Mouse (Mus musculus): ENCODE data around the gene Nat9. TPM values are rescaled to one million over a fixed set of nuclear protein-coding genes. Genes with fewer than 3 reads are reported as not detected.

Gene Nat9
- polyA plus RNA-seq, 1 experiment from 2014 or later = 28.0 TPM

DNA sequence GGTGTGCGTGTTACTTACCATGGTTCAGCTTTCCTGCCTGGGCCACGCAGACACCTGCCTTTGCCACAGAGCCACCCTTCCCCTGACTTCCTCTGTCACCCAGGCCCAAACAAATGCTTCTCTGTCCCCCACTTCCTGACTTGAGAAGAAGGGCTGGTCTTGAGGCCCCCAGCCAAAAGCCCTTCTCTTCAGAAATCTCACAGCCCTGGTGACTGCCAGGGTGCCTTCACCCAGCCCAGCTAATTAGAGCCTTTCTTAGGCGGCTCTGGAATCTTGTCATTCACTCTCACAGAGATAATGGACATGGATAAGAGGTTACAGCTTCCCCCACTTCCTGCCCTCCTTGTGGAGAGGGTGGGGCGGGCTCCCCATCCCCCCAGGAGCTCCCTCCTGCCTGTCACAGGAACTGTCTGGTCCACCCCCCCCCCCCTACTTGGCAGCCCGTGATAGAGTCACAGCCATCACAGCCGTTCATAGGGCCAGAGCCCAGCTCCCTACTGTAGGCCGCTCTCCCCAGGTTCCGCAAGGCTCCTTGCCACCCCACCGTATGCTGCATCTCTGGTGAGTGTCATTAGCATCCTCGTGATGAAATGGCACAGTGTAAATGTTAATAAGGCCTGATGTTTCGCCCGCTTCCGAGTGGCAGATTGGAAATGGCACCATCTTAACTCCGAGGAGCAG lies 39.3 kb upstream of the Nat9 start:
- POLR2A ChIA-PET = interaction anchor here (0.9 kb wide), 1 partner anchor 11 kb away, joined by 3 read pairs; no protein-coding TSS in a partner anchor
- in situ Hi-C loops (cut with MboI; ENCODE audit: low pct_unique_long_range_greater_than_20kb) = no loop called here
- TF ChIP-seq CTCF (IDR thresholded peaks at IDR 0.05) = no peak
- DNase-seq (ENCODE audit: low read depth, low spot score) (no peak), ATAC-seq (no peak)
- H3K27me3 ChIP-seq = no peaks in the 10 kb centered on the region
- CTCF ChIA-PET = interaction anchor here (2.6 kb wide), 1 partner anchor 10 kb away, joined by 9 read pairs; no protein-coding TSS in a partner anchor

DNA sequence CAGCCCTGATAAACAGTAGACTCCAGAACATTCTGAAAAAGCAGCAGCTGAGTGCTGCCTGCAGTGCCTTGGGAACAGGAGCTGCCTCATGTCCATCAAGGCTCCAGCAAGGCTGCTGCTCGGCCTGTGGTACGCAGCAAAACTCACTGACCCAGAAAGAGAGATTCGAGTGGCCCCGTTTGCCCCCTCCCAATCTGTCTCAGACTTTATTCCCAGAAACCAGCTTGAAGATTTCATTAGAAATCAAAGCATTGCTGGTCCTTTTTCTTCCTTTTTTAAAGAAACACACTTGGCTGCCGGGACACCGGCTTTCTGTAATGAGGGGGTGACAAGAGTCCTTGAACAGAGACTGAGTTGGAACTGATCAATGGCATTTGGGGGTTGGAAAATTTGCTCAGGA lies 37.6 kb upstream of the Nat9 start:
- DNase-seq (ENCODE audit: low read depth, low spot score) (no peak), ATAC-seq (no peak)
- in situ Hi-C loops (cut with MboI; ENCODE audit: low pct_unique_long_range_greater_than_20kb) = no loop called here
- CTCF ChIA-PET = interaction anchor here (0.8 to 2.6 kb wide), 6 partner anchors 12 to 36 kb away, joined by 3 to 9 read pairs (median 4); no protein-coding TSS in a partner anchor
- no peaks in the 10 kb centered on the region for H3K27me3 ChIP-seq
- POLR2A ChIA-PET = no interaction called here
- no peak for TF ChIP-seq CTCF (IDR thresholded peaks at IDR 0.05)

DNA sequence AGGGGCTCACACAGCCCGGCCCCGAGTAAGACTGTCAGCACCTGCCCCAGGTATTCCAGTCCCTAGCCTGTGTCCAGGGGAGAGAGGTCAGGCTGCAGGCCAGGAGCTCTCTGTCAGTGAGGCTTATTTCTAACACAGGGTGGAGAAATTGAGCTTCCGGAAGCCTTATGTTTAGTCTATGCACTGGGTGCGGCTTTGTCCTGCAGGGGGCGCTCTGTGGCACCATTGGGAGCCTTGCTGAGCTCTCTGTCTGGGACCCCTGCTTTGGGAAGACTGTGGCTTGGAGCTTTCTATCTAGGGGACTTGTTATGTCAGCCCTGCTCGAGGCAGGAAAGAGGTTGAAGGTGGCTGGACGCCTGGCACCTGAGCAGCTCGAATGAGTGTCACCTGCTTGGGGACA lies 37.2 kb upstream of the Nat9 start:
- no peak for TF ChIP-seq CTCF (IDR thresholded peaks at IDR 0.05)
- DNase-seq (ENCODE audit: low read depth, low spot score) = no peak
- ChIA-PET CTCF (interaction anchor here (0.8 to 2.6 kb wide), 6 partner anchors 12 to 36 kb away, joined by 3 to 9 read pairs (median 4); no protein-coding TSS in a partner anchor), POLR2A (no interaction called here)
- in situ Hi-C loops (cut with MboI; ENCODE audit: low pct_unique_long_range_greater_than_20kb) = no loop called here
- ATAC-seq = no peak
- no peaks in the 10 kb centered on the region for H3K27me3 ChIP-seq

DNA sequence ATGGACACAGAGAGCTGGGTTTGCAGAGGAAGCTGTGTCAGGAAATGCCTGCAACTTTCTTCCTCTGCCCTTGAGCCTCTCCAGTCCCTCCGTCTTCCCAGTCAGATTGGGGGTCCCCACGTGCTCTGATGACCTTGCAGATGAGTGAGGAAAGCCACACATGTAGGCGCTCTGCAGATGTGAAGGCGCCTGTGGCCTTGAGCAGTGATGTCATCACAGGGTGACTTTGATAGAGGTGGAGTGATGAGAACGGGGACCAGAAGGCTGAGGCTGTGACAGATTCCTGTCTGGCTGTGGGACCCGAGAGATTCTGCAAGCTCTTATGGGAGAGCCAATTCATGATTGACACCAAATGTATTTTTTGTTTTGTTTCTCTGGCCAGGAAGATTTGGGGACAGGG lies 36.2 kb upstream of the Nat9 start:
- in situ Hi-C loops (cut with MboI; ENCODE audit: low pct_unique_long_range_greater_than_20kb) = no loop called here
- ATAC-seq = no peak
- DNase-seq (ENCODE audit: low read depth, low spot score) = no peak
- H3K27me3 ChIP-seq = no peaks in the 10 kb centered on the region
- ChIA-PET CTCF (no interaction called here), POLR2A (no interaction called here)
- no peak for TF ChIP-seq CTCF (IDR thresholded peaks at IDR 0.05)

DNA sequence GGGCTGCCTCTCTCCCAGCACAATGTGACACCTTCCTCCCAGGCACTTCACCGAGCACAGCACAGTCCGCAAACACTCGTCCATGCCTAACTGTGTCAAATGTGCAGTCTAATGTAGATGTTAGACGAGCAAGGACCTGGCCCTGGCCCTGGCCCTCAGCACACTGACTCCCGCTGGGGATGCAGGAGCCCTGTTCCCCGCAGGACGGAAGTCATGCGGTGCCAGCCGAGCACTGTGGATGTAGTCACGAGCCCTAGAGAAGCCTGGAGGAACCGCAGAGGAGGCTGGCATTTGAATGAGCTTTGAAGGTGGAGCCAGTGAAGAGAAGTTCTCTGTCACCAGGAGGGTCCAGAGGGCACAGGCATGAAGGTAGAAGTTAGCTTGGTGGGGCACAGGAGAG lies 35.8 kb upstream of the Nat9 start:
- in situ Hi-C loops (cut with MboI; ENCODE audit: low pct_unique_long_range_greater_than_20kb) = no loop called here
- TF ChIP-seq CTCF (IDR thresholded peaks at IDR 0.05) = no peak
- ATAC-seq (no peak), DNase-seq (ENCODE audit: low read depth, low spot score) (no peak)
- CTCF ChIA-PET = no interaction called here
- no peaks in the 10 kb centered on the region for H3K27me3 ChIP-seq
- POLR2A ChIA-PET = interaction anchor here (0.5 kb wide), 1 partner anchor 313 kb away, joined by 4 read pairs; no protein-coding TSS in a partner anchor

DNA sequence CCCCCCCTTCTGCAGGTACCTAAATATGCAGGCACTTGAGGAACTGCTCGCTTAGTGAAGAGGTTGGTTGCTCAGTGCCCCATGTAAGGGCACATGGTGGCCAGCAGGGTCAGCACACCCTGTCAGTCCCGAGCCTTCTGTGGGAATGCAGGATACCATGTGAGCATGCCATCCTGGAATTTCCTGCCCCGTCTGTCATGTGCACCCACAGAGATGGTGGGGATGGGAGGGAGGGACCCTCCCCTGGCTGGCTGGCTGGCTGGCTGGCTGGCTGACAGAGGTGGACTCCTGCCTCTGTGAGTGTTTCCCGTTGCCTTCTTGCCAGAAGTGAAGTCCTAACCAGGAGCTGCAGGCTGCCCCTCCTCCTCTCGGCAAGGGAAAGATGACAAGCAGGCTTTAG lies 34.9 kb upstream of the Nat9 start:
- TF ChIP-seq CTCF (IDR thresholded peaks at IDR 0.05) = no peak
- ATAC-seq (no peak), DNase-seq (ENCODE audit: low read depth, low spot score) (no peak)
- in situ Hi-C loops (cut with MboI; ENCODE audit: low pct_unique_long_range_greater_than_20kb) = no loop called here
- no peaks in the 10 kb centered on the region for H3K27me3 ChIP-seq
- ChIA-PET CTCF (no interaction called here), POLR2A (no interaction called here)

DNA sequence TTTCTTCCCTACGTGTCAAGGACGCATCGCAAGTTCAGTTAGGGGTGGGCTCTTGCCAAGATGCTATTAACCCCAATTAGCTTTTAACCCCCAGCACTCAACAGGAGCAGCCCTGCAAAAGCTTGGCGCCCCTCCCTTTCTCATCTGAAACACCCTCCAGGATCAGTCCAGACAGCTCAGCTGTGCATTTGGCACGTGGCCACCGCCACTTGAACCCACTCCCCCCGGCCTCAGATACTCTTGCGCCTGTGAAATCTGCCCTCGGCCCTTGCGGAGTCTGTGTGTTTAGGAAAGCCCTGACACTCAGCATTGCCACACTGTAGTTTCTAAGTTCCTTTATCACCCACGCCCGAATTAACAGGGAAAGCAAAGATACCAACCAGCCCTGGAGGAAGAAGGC lies 34.4 kb upstream of the Nat9 start:
- POLR2A ChIA-PET = no interaction called here
- ATAC-seq (no peak), DNase-seq (ENCODE audit: low read depth, low spot score) (no peak)
- in situ Hi-C loops (cut with MboI; ENCODE audit: low pct_unique_long_range_greater_than_20kb) = no loop called here
- H3K27me3 ChIP-seq = no peaks in the 10 kb centered on the region
- CTCF ChIA-PET = interaction anchor here (1.7 kb wide), 1 partner anchor 47 kb away, joined by 3 read pairs; no protein-coding TSS in a partner anchor
- TF ChIP-seq CTCF (IDR thresholded peaks at IDR 0.05) = no peak

DNA sequence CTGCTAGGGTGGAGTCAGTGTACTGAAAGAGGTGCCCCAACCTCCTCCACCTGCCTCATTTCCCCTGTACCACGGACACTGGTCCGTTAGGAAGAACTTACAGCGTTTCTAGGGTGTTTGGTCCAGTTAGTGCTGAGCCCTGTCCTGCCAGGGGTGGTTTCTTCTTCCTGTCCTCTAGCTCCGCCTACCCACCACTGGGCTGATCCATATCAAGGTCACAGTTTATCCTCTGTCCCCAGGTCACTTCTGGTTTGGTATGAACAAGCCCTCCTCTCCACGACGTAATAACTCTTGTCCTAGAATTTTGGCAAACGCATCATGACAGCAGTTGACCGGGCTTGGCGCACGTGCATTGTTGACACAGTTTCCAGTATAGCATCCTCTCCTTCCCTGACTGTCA lies 32.0 kb upstream of the Nat9 start:
- ATAC-seq = no peak
- ChIA-PET CTCF (interaction anchor here (1.5 kb wide), 1 partner anchor 18 kb away, joined by 4 read pairs; no protein-coding TSS in a partner anchor), POLR2A (no interaction called here)
- H3K27me3 ChIP-seq = no peaks in the 10 kb centered on the region
- no peak for TF ChIP-seq CTCF (IDR thresholded peaks at IDR 0.05)
- in situ Hi-C loops (cut with MboI; ENCODE audit: low pct_unique_long_range_greater_than_20kb) = no loop called here
- DNase-seq (ENCODE audit: low read depth, low spot score) = no peak

DNA sequence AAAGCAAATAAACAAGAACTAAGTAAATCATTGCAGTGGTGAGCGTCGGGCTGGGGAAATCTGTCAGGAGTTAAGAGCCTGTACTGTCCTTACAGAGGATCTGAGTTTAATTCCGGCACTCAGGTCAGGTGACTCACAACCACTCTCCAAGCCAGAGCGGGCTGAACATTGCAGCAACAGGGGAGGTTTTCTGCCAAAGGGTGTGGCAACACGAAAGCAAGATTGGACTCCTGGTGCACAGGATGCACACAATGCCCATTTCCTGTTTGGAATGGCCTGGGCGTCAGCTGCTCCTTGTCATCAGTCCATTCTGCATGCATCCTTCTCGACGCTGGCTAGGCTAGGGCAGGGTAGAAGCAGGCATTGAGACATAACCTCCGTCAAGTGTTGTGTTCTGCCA lies 31.6 kb upstream of the Nat9 start:
- POLR2A ChIA-PET = no interaction called here
- in situ Hi-C loops (cut with MboI; ENCODE audit: low pct_unique_long_range_greater_than_20kb) = no loop called here
- ATAC-seq (no peak), DNase-seq (ENCODE audit: low read depth, low spot score) (no peak)
- CTCF ChIA-PET = interaction anchor here (1.5 kb wide), 1 partner anchor 17 kb away, joined by 4 read pairs; no protein-coding TSS in a partner anchor
- TF ChIP-seq CTCF (IDR thresholded peaks at IDR 0.05) = no peak
- H3K27me3 ChIP-seq = no peaks in the 10 kb centered on the region

DNA sequence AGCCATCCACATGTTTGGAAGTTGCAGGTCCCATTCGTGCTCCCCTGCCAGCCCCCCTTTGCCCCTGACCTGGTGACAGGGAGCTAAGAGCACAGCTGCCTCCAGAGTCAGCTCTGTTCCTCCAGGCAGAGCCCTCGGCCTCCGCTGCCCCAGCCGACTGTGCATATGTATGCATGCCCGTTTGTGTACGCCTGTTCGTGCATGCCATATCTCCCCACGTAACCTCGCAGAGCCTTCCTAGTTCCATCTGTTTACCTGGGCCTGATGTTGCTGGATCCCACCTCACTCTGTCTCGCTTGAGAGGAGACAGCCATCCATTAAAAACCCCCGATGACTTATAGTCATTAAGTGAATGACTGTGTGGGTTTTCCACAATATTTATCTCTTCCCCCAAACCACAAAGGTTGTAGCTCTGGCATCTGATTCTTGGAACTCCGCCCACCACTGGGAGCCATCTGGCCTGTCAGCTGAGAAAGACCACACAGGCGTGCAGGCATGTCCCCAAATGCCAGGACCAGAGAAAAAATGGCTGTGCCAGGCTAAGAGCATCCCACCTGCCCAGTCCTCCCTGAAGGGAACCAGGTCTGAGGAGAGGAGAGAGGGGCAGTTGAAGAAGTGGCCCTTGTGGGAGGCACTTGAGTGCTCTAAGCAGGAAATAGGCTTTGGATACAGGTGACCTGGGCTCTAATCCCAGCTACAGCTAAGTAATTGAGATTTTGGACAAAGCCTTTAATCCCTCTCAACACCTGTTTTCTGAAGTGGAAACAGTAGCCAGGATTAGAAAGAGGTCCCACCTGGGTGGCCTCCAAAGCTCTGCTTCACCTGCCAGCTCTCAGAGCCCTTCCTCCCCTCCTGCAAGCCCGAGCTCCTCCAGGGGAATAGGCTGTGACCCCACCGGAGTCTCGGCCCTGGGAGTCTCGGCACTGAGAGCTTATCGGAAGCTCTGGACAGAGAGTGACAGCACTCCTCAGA lies 30.1 kb upstream of the Nat9 start:
- CTCF ChIA-PET = interaction anchor here (1.1 kb wide), 1 partner anchor 11 kb away, joined by 3 read pairs; no protein-coding TSS in a partner anchor
- no peaks in the 10 kb centered on the region for H3K27me3 ChIP-seq
- POLR2A ChIA-PET = no interaction called here
- no peak for TF ChIP-seq CTCF (IDR thresholded peaks at IDR 0.05)
- ATAC-seq = no peak
- no peak for DNase-seq (ENCODE audit: low read depth, low spot score)
- in situ Hi-C loops (cut with MboI; ENCODE audit: low pct_unique_long_range_greater_than_20kb) = no loop called here

Measured in Patski (cell line).